In genomic region chr13:29977358-29977757, GRCm38 (mm10) we compare ENCODE assay signal across 21 mouse cellular contexts. TPM values are rescaled to one million over a fixed set of nuclear protein-coding genes. Genes with fewer than 3 reads are reported as not detected.
DNase-seq lines count a peak whose midpoint lies in the region; ATAC-seq and TF ChIP-seq lines count a peak whose summit lies in the region.
"Had no signal": no experiment of that assay in that cellular context is flagged by ENCODE, and none has a peak within 500 bp of the region (broad histone marks: within the 10 kb centered on the region; RNA-seq: fewer than 3 reads in every experiment).

No protein-coding gene starts in this region.

- 84% methylated on average over 11 of the region's 11 CpGs for WGBS in thymus, adult 2 months

- H3K4me1 ChIP-seq in thymus, adult 2 months (replicated peaks; ENCODE audit: control insufficient read depth, insufficient read depth, low read length), result peaks cover 18% of the 10 kb centered on the region

- TF ChIP-seq POLR2A in thymus, adult 2 months (IDR thresholded peaks at IDR 0.05; ENCODE audit: control insufficient read depth, extremely low read depth, insufficient read depth, low read length, poor library complexity), result no peak

- ATAC-seq in cerebellum, adult (ENCODE audit: insufficient number of reproducible peaks, low FRiP score, low TSS enrichment), result no peak
- ATAC-seq: forebrain, embryonic 14.5 days; forebrain, embryonic 16.5 days had no signal

- no peak overlapping the region for H3K27ac ChIP-seq in thymus, adult 2 months (ENCODE audit: control insufficient read depth, insufficient read depth, low read length)
- H3K27ac ChIP-seq: embryonic facial prominence, embryonic 13.5 days; embryonic facial prominence, embryonic 15.5 days; forebrain, embryonic 10.5 days; forebrain, embryonic 12.5 days had no signal

- intact Hi-C loops in heart, postnatal 25 days (cut with DNase I), result loop anchor here (5.0 kb wide), 1 partner anchor 70 kb away; no protein-coding TSS in a partner anchor

- H3K4me3 ChIP-seq in thymus, adult 2 months (ENCODE audit: control insufficient read depth, insufficient read depth, low read length), result no peak overlapping the region
- H3K4me3 ChIP-seq: embryonic facial prominence, embryonic 13.5 days; embryonic facial prominence, embryonic 15.5 days; erythroblast, embryonic 14.5 days; forebrain, embryonic 10.5 days; forebrain, embryonic 12.5 days had no signal

- TF ChIP-seq CTCF in thymus, adult 2 months (IDR thresholded peaks at IDR 0.05; ENCODE audit: borderline replicate concordance, control insufficient read depth, extremely low read depth, insufficient read depth, low read length, poor library complexity), result no peak

- H3K27me3 ChIP-seq in thymus, adult 2 months (ENCODE audit: control insufficient read depth, insufficient read depth, low read length), result no peaks in the 10 kb centered on the region
- H3K27me3 ChIP-seq: embryonic facial prominence, embryonic 13.5 days; embryonic facial prominence, embryonic 15.5 days; forebrain, embryonic 12.5 days had no signal

- DNase-seq in cerebellum, postnatal 36 days, result peak; percentile 22
- peak; percentile 87 for DNase-seq in heart, adult 11 months
- DNase-seq in heart, adult 9 months (ENCODE audit: low spot score in 2 of 2), result no peak
- DNase-seq in heart, postnatal 4 days, result peak; percentile 42
- no peak for DNase-seq in heart, postnatal 25 days (ENCODE audit: low spot score)
- DNase-seq in thymus, postnatal 0 days (ENCODE audit: low spot score), result peak; percentile 30
- DNase-seq in thymus, adult 2 months, result no peak
- DNase-seq: adrenal gland, adult 2 months; adrenal gland, postnatal 10 days; adrenal gland, postnatal 25 days; cerebellum, adult 11-12 months; cerebellum, adult 9-10 months; embryo, embryonic 11 days had no signal

- no peaks in the 10 kb centered on the region for H3K36me3 ChIP-seq in thymus, adult 2 months (ENCODE audit: control insufficient read depth, insufficient read depth, low read length)

RNA-seq across cellular contexts. Expression of gene E2f3, which starts 8.5 kb away (rescaled TPM):
- total RNA-seq in heart, postnatal 4 days (2021), result 10 to 100 TPM; 15.9 to 18.4 TPM
- 1 to 10 TPM; 5.3 to 5.6 TPM for total RNA-seq in heart, postnatal 25 days (2021)
- 7.1 and 7.5 TPM in 2 replicates for polyA plus RNA-seq in thymus, postnatal 0 days (2015; fragmentation: Nextera tagmentation; extraction: Ambion mirVana)
- 7.1 and 8.4 TPM in 2 replicates for polyA plus RNA-seq in thymus, adult 2 months (2012; rRNA removed)

Comparison
In these comparisons a context has a peak if more than half of its experiments do, and no peak if none do; other contexts are left out.
1. DNase-seq: peak in cerebellum, postnatal 36 days (2 of 2), heart, adult 11 months (single experiment), heart, postnatal 4 days (single experiment) and thymus, postnatal 0 days (single experiment); none in heart, adult 9 months (0 of 2), heart, postnatal 25 days (single experiment) and thymus, adult 2 months (single experiment).